Mouse (Mus musculus) olfactory bulb, adult 2 months (tissue): ENCODE measurements around the gene Pidd1.

ENCODE experiments used
- CTCF ChIP-seq: fragments of 200-500 bp; IDR thresholded peaks from 2 replicates; pipeline ENCODE4 v1.5.1; 2012; ENCODE audit warnings: low read depth, mild to moderate bottlenecking, low read length, moderate library complexity; ENCODE audit not compliant: insufficient read depth
- POLR2A ChIP-seq: fragments of 200-500 bp; IDR thresholded peaks from 2 replicates; pipeline ENCODE4 v1.6.1; 2012; ENCODE audit warnings: mild to moderate bottlenecking, low read depth, low read length, moderate library complexity; ENCODE audit not compliant: insufficient read depth

DNA sequence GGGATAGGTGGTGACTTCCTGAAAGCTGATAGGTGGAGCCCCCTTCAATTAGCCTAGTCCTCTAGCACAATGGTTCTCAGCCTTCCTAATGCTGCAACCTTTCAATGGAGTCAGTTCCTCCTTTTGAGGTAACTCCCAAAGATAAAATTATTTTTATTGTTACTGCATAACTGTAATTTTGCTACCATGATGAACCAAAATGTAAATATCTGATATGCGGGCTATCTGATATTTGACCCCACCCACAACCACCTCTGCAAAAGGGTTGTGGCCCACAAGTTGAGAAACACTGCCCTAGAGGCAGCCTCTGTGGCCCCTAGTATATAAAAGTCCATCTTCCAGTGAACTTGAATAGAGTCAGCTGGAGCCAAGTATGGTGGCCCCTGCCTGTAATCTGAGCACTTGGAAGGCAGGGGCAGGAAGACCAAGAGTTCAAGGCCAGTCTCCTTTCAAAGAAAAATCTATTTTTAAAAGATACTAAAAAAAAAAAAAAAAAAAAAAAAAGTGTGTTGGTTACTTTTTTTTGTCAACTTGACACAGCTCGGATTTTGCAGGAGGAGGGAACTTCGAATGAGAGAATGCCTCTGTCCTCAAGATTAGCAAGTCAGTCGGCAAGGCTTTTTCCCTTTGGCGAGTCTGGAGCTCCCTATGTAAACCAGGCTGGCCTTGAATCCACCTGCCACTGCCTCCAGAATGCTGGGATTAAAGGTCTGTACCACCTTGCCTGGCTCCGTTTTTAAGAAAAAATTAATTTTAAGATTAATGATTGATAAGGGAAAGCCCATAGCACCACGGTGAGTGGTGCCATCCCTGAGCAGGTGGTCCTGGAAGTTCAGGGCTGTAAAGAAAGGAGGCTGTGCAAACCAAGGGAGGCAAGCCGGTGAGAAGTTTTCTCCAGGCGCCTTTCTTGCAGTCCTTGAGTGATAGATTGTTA, 53.2 kb downstream of the Pidd1 start:
- no peak for TF ChIP-seq CTCF
- no peak for TF ChIP-seq POLR2A
